Mouse (Mus musculus) adrenal gland, adult 2 months (tissue): ENCODE measurements around the gene Lama5. TPM values are rescaled to one million over a fixed set of nuclear protein-coding genes. Genes with fewer than 3 reads are reported as not detected.

ENCODE experiments used
- DNase-seq: peaks from one replicate; pipeline ENCODE4 v3.0.0; 2021
- microRNA-seq, 2 experiments: library from miRNA; unstranded; fragments of <30 nt; microRNA quantifications; one replicate each; pipeline ENCODE4 v1.2.0; 2021
- polyA plus RNA-seq: library from polyadenylated mRNA; depleted of rRNA; stranded (reverse); fragments of >200 nt; gene quantifications from 2 replicates; pipeline ENCODE4 v1.2.3, GENCODE M21; 2012; rRNA removed
- total RNA-seq, 2 experiments: library from RNA; stranded (reverse); gene quantifications; 2 replicates each; pipeline ENCODE4 v1.2.3; 2021

Gene Lama5
- total and polyA plus RNA-seq, 3 experiments, result 30.7 to 41.7 (median 35.0) TPM

DNA sequence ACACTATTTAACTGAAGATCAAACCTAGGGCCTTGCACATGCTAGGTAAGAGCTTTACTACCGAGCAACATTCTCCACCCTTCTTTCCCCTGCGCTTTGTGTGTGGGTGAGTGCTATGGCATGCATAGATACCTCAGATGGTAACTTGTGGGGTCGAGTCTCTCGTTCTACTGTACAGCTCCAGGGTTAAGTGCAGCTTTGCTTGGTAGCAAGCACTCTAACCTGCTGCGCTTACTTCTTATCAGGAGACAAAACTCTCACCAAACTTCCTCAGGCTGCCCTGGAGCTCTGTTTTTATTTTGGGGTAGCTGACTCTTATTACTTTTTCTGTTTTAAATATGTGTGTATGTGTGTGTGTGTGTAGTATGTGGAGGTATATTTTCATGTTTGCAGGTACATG is 90.2 kb downstream of the Lama5 start:
- DNase-seq, result no peak

GRCm38 (mm10) chr2:180133911-180134310 is 91.7 kb downstream of the Lama5 start:
- DNase-seq, result no peak

- DNase-seq, result no peak
Measured at GRCm38 (mm10) chr2:180133231-180133630, 92.4 kb downstream of the Lama5 start.

DNA sequence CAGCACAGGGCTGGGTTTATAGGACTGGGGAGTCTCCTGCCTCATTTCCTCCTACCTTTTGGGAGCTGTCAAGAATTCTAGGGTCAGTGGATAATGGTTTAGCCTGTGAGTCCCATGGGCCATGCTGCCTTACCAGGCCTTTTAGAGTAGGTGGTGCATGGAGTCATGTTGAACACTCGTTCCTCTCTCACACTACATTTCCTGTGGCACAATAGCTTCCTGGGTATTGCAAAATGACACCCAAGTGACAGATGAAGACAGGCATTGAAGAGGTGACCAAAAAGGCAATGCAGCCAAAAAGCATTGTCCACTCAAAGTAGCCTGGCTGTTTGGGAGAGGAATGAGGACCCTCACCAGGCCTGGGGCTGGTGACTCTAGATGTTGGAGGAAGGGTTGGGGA is 98.0 kb downstream of the Lama5 start:
- DNase-seq, result no peak

Small RNA genes within 50 kb of the gene (microRNA-seq; reads per million reads assigned to microRNA genes)
- 0 reads per million in 2 experiments for gene Mir3091
- 0 to 0.83 reads per million in 2 experiments for gene Mir7005

Other genes with a start within 250 kb of the Lama5 start
- 10 to 100 TPM; 19.3 to 22.5 TPM for gene Taf4, start 249.2 kb downstream of the Lama5 start, total RNA-seq
- gene Taf4, start 249.2 kb downstream of the Lama5 start, polyA plus RNA-seq, result 10.3 and 11.5 TPM in 2 replicates
- gene Lsm14b, start 200.9 kb downstream of the Lama5 start, total RNA-seq, result 10 to 100 TPM; 38.6 to 47.0 TPM
- gene Lsm14b, start 200.9 kb downstream of the Lama5 start, polyA plus RNA-seq, result 26.2 and 27.3 TPM in 2 replicates
- gene Psma7, start 183.4 kb downstream of the Lama5 start, total RNA-seq, result 100 to 1,000 TPM; 212 to 248 TPM
- gene Psma7, start 183.4 kb downstream of the Lama5 start, polyA plus RNA-seq, result 91.7 and 121 TPM in 2 replicates
- gene Ss18l1, start 183.3 kb downstream of the Lama5 start, total RNA-seq, result 10 to 100 TPM in 1 of 2 experiments, 1 to 10 TPM in 1; 6.7 to 11.8 TPM
- gene Ss18l1, start 183.3 kb downstream of the Lama5 start, polyA plus RNA-seq, result 14.2 and 18.1 TPM in 2 replicates
- gene Mtg2, start 155.3 kb downstream of the Lama5 start, total RNA-seq, result 10 to 100 TPM; 13.5 to 22.2 TPM
- gene Mtg2, start 155.3 kb downstream of the Lama5 start, polyA plus RNA-seq, result 12.4 and 13.1 TPM in 2 replicates
- not detected for gene Hrh3, start 121.4 kb downstream of the Lama5 start, total RNA-seq
- 0.16 and 0.86 TPM in 2 replicates for gene Hrh3, start 121.4 kb downstream of the Lama5 start, polyA plus RNA-seq
- gene Osbpl2, start 106.6 kb downstream of the Lama5 start, total RNA-seq, result 10 to 100 TPM; 41.8 to 42.3 TPM
- gene Osbpl2, start 106.6 kb downstream of the Lama5 start, polyA plus RNA-seq, result 15.8 and 21.7 TPM in 2 replicates
- gene Adrm1, start 54.4 kb downstream of the Lama5 start, total RNA-seq, result 100 to 1,000 TPM; 152 to 183 TPM
- 280 and 296 TPM in 2 replicates for gene Adrm1, start 54.4 kb downstream of the Lama5 start, polyA plus RNA-seq
- gene Rps21, start 31.5 kb upstream of the Lama5 start, total RNA-seq, result 100 to 1,000 TPM; 380 to 873 TPM
- 1,054 and 1,398 TPM in 2 replicates for gene Rps21, start 31.5 kb upstream of the Lama5 start, polyA plus RNA-seq
- 10 to 100 TPM; 13.1 to 14.7 TPM for gene Cables2, start 47.6 kb upstream of the Lama5 start, total RNA-seq
- 19.4 and 28.8 TPM in 2 replicates for gene Cables2, start 47.6 kb upstream of the Lama5 start, polyA plus RNA-seq
- gene Rbbp8nl, start 64.0 kb upstream of the Lama5 start, total RNA-seq, result not detected
- not detected in 2 replicates for gene Rbbp8nl, start 64.0 kb upstream of the Lama5 start, polyA plus RNA-seq
- gene Gata5, start 108.8 kb upstream of the Lama5 start, total RNA-seq, result under 1 TPM; 0.09 to 0.28 TPM
- gene Gata5, start 108.8 kb upstream of the Lama5 start, polyA plus RNA-seq, result 0.25 and 0.31 TPM in 2 replicates
- gene Slco4a1, start 230.4 kb upstream of the Lama5 start, total RNA-seq, result 1 to 10 TPM; 2.7 to 3.0 TPM
- gene Slco4a1, start 230.4 kb upstream of the Lama5 start, polyA plus RNA-seq, result 0.74 and 0.83 TPM in 2 replicates